Comparison of ENCODE assay signal across 19 mouse cellular contexts in genomic region chr8:30694126-30694525, GRCm38 (mm10).
A peak's percentile ranks its signal among the peaks of the same experiment; 100 is the strongest.
DNase-seq lines count a peak whose midpoint lies in the region; ATAC-seq and TF ChIP-seq lines count a peak whose summit lies in the region.
"Had no signal": no experiment of that assay in that cellular context is flagged by ENCODE, and none has a peak within 500 bp of the region (broad histone marks: within the 10 kb centered on the region; RNA-seq: fewer than 3 reads in every experiment).

No protein-coding gene starts in this region.

- no peaks in the 10 kb centered on the region for H3K27me3 ChIP-seq in stomach, embryonic 14.5 days (ENCODE audit: control insufficient read depth, insufficient read depth, low read length)
- H3K27me3 ChIP-seq in stomach, postnatal 0 days (ENCODE audit: control insufficient read depth, insufficient read depth, low read length) = no peaks in the 10 kb centered on the region
- no peaks in the 10 kb centered on the region for H3K27me3 ChIP-seq in stomach, embryonic 15.5 days (replicated peaks)
- H3K27me3 ChIP-seq: CH12.LX, Patski had no signal

- H3K9ac ChIP-seq in stomach, embryonic 14.5 days (replicated peaks; ENCODE audit: low read depth, low read length) = no peak overlapping the region
- H3K9ac ChIP-seq in stomach, postnatal 0 days (ENCODE audit: low read length) = no peak overlapping the region
- no peak overlapping the region for H3K9ac ChIP-seq in stomach, embryonic 15.5 days

- DNase-seq in stomach, postnatal 0 days (ENCODE audit: low spot score) = no peak
- no peak for DNase-seq in kidney, adult 11 months
- DNase-seq: adrenal gland, adult 2 months; adrenal gland, adult 8-10 months; adrenal gland, postnatal 10 days; adrenal gland, postnatal 14 days; adrenal gland, postnatal 25 days; adrenal gland, postnatal 36 days; B cell, adult 2 months; cerebellum, adult 11 months; cerebellum, adult 11-12 months; cerebellum, adult 18-20 months had no signal

- 61% methylated on average over 3 of the region's 3 CpGs for WGBS in stomach, embryonic 14.5 days
- 41% methylated on average over 3 of the region's 3 CpGs for WGBS in stomach, postnatal 0 days
- WGBS in stomach, embryonic 15.5 days = 65% methylated on average over 3 of the region's 3 CpGs

- H3K27ac ChIP-seq in stomach, embryonic 14.5 days (ENCODE audit: low read length) = no peak overlapping the region
- no peak overlapping the region for H3K27ac ChIP-seq in stomach, postnatal 0 days (replicated peaks)
- H3K27ac ChIP-seq in stomach, embryonic 15.5 days = no peak overlapping the region

- ATAC-seq in stomach, embryonic 14.5 days (ENCODE audit: insufficient number of reproducible peaks, insufficient read depth, low FRiP score, low read depth) = peak; percentile 90
- no peak for ATAC-seq in stomach, postnatal 0 days (ENCODE audit: low FRiP score, low TSS enrichment)
- peak; percentile 72 for ATAC-seq in stomach, embryonic 15.5 days (ENCODE audit: insufficient read depth, low FRiP score, low read depth)
- ATAC-seq: activated CD4-positive, CD25-positive, alpha-beta regulatory T cell, adult 4 months; CD4-positive, CD25-positive, alpha-beta regulatory T cell, adult 4 months; Patski had no signal

- no peaks in the 10 kb centered on the region for H3K9me3 ChIP-seq in stomach, embryonic 14.5 days (ENCODE audit: control insufficient read depth, low read depth, low read length)
- no peaks in the 10 kb centered on the region for H3K9me3 ChIP-seq in stomach, postnatal 0 days (ENCODE audit: control insufficient read depth, low read length)
- H3K9me3 ChIP-seq in stomach, embryonic 15.5 days = no peaks in the 10 kb centered on the region

- no peaks in the 10 kb centered on the region for H3K36me3 ChIP-seq in stomach, embryonic 14.5 days (ENCODE audit: control insufficient read depth, insufficient read depth, low read length)
- H3K36me3 ChIP-seq in stomach, postnatal 0 days (ENCODE audit: control insufficient read depth, insufficient read depth, low read length) = no peaks in the 10 kb centered on the region
- H3K36me3 ChIP-seq in stomach, embryonic 15.5 days = no peaks in the 10 kb centered on the region
- H3K36me3 ChIP-seq: G1E had no signal

- no peaks in the 10 kb centered on the region for H3K4me1 ChIP-seq in stomach, embryonic 14.5 days (ENCODE audit: control insufficient read depth, insufficient read depth, low read length)
- no peaks in the 10 kb centered on the region for H3K4me1 ChIP-seq in stomach, postnatal 0 days (replicated peaks; ENCODE audit: control insufficient read depth, insufficient read depth)
- H3K4me1 ChIP-seq in stomach, embryonic 15.5 days = no peaks in the 10 kb centered on the region

- H3K4me2 ChIP-seq in stomach, embryonic 14.5 days (replicated peaks; ENCODE audit: low read depth, low read length) = no peak overlapping the region
- H3K4me2 ChIP-seq in stomach, postnatal 0 days (replicated peaks; ENCODE audit: low read depth) = no peak overlapping the region
- no peak overlapping the region for H3K4me2 ChIP-seq in stomach, embryonic 15.5 days

- no peak overlapping the region for H3K4me3 ChIP-seq in stomach, embryonic 14.5 days (ENCODE audit: low read depth, low read length)
- no peak overlapping the region for H3K4me3 ChIP-seq in stomach, postnatal 0 days (ENCODE audit: low read depth, low read length)
- no peak overlapping the region for H3K4me3 ChIP-seq in stomach, embryonic 15.5 days (replicated peaks)

- TF ChIP-seq CTCF in stomach, postnatal 0 days (IDR thresholded peaks at IDR 0.05; ENCODE audit: low read depth) = no peak

- no peak for TF ChIP-seq EP300 in stomach, postnatal 0 days (optimal IDR thresholded peaks at IDR 0.05)
